Mouse (Mus musculus) G1E (cell line): Measurements from ENCODE around the gene Mkks.

ENCODE experiments used
- CTCF ChIP-seq: IDR thresholded peaks from 2 replicates; pipeline ENCODE4 v1.5.1; 2012; ENCODE audit warnings: low read depth, low read length, inconsistent platforms, mixed read lengths
- GATA1 ChIP-seq: IDR thresholded peaks from 2 replicates; pipeline ENCODE4 v1.6.1; 2012; ENCODE audit warnings: borderline replicate concordance, low read length, inconsistent platforms, mixed read lengths

DNA sequence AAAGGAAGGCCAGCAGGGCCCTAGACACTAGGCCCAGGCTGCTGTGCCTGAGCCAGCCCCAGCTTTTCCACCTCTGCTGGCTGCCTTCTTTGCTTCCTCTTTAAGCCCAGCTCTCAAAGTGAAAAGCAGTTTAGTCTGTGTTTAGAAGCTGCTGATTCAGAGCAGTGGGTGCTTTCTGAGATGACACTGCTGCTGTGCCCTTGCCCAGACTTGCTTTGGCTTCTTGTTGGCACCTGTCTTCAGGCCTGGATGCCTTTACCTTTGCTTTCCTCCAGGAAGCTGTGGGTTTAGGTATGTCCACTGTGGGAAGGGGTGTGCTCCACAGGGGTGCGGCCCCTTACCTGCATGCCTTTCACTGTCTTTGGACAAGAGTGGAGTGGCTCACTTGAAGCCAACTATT, 28.2 kb upstream of the Mkks start:
- TF ChIP-seq CTCF (no peak), GATA1 (no peak)
